In genomic region chr8:71965166-71965565, GRCm38 (mm10) we compare ENCODE assay signal across 13 mouse cellular contexts. TPM values are rescaled to one million over a fixed set of nuclear protein-coding genes. Genes with fewer than 3 reads are reported as not detected.
DNase-seq lines count a peak whose midpoint lies in the region.
"Had no signal": no experiment of that assay in that cellular context is flagged by ENCODE, and none has a peak within 500 bp of the region (broad histone marks: within the 10 kb centered on the region; RNA-seq: fewer than 3 reads in every experiment).

No protein-coding gene starts in this region.

- intact Hi-C loops in heart, postnatal 25 days (cut with DNase I) = no loop called here

- DNase-seq in heart, adult 11 months = peak; percentile 48
- no peak for DNase-seq in heart, postnatal 25 days (ENCODE audit: low spot score)
- peak; percentile 49 for DNase-seq in adrenal gland, postnatal 10 days
- DNase-seq in adrenal gland, postnatal 36 days = peak; percentile 58 to 72
- peak; percentile 43 for DNase-seq in testis, postnatal 14 days (ENCODE audit: low spot score)
- DNase-seq in lung, postnatal 36 days = no peak
- DNase-seq in lung, postnatal 25 days (ENCODE audit: low spot score) = no peak
- DNase-seq: cerebellum, adult 18-20 months; cerebellum, adult 9-11 months; embryo, embryonic 11 days; gastrocnemius, adult 2 months; gastrocnemius, postnatal 25 days; heart, postnatal 10 days had no signal

RNA-seq across cellular contexts. Expression of gene Zfp961, which starts 14.3 kb away (rescaled TPM):
- 1 to 10 TPM; 5.5 to 10.0 TPM for total RNA-seq in heart, postnatal 25 days (2021)
- total RNA-seq in adrenal gland, postnatal 10 days (2021) = 10 to 100 TPM; 15.4 to 25.9 TPM
- 10 to 100 TPM; 16.0 to 23.1 TPM for total RNA-seq in adrenal gland, postnatal 36 days (2021)

RNA-seq across cellular contexts. Expression of gene Cyp4f18, which starts 44.3 kb away (rescaled TPM):
- under 1 TPM; 0.70 to 0.73 TPM for total RNA-seq in heart, postnatal 25 days (2021)
- total RNA-seq in adrenal gland, postnatal 10 days (2021) = 1 to 10 TPM; 1.7 to 1.8 TPM
- total RNA-seq in adrenal gland, postnatal 36 days (2021) = 1 to 10 TPM; 4.8 to 6.0 TPM

RNA-seq across cellular contexts. Expression of gene Zfp617, which starts 56.7 kb away (rescaled TPM):
- 10 to 100 TPM; 22.4 to 28.8 TPM for total RNA-seq in heart, postnatal 25 days (2021)
- 10 to 100 TPM; 29.8 to 33.9 TPM for total RNA-seq in adrenal gland, postnatal 10 days (2021)
- 10 to 100 TPM; 31.8 to 35.7 TPM for total RNA-seq in adrenal gland, postnatal 36 days (2021)

RNA-seq across cellular contexts. Expression of gene Zfp882, which starts 56.8 kb away (rescaled TPM):
- total RNA-seq in heart, postnatal 25 days (2021) = 1 to 10 TPM; 3.1 to 6.1 TPM
- total RNA-seq in adrenal gland, postnatal 10 days (2021) = 1 to 10 TPM; 3.7 to 7.0 TPM
- 1 to 10 TPM; 5.7 to 6.5 TPM for total RNA-seq in adrenal gland, postnatal 36 days (2021)

Comparison
In these comparisons a context has a peak if more than half of its experiments do, and no peak if none do; other contexts are left out.
1. DNase-seq: peak in heart, adult 11 months (single experiment), adrenal gland, postnatal 10 days (single experiment), adrenal gland, postnatal 36 days (2 of 2) and testis, postnatal 14 days (single experiment); none in heart, postnatal 25 days (single experiment), lung, postnatal 36 days (single experiment) and lung, postnatal 25 days (single experiment).